In the genomic region with DNA sequence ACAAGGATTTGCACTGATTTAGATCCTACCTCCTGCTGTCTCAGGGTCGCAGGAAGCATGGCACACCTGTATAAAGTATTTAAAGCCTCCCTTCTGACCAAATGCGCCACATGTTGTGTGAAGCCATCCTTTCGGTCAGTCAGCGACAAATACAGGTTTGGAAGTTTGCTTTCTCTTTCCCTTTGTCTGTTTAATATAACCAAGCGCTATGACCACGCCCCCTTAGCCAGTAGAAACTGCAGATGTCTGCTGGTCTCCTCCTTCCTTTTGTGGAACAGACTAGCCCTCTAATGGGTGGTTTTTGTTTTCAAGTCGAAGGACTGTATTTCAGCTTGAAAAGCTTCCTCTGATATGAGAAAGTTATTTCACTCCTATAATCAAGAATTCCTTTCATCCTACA, we compare ENCODE assay signal across 9 mouse cellular contexts.
A peak's percentile ranks its signal among the peaks of the same experiment; 100 is the strongest.
DNase-seq lines count a peak whose midpoint lies in the region; ATAC-seq and TF ChIP-seq lines count a peak whose summit lies in the region.
"Had no signal": no experiment of that assay in that cellular context is flagged by ENCODE, and none has a peak within 500 bp of the region (broad histone marks: within the 10 kb centered on the region; RNA-seq: fewer than 3 reads in every experiment).

No protein-coding gene starts in this region.

- peaks cover 4% of the 10 kb centered on the region for H3K4me1 ChIP-seq in heart, adult 2 months (ENCODE audit: control insufficient read depth, insufficient read depth, low read length)
- H3K4me1 ChIP-seq in embryonic facial prominence, embryonic 14.5 days (ENCODE audit: control insufficient read depth, insufficient read depth, low read length): peaks cover 19% of the 10 kb centered on the region
- peaks cover 34% of the 10 kb centered on the region for H3K4me1 ChIP-seq in limb, embryonic 13.5 days

- no peaks in the 10 kb centered on the region for H3K9me3 ChIP-seq in embryonic facial prominence, embryonic 14.5 days (ENCODE audit: control insufficient read depth, low read length)
- no peaks in the 10 kb centered on the region for H3K9me3 ChIP-seq in limb, embryonic 13.5 days

- intact Hi-C loops in heart, adult 2 months (cut with DNase I): loop anchor here (10.0 kb wide), 1 partner anchor 240 kb away; no protein-coding TSS in a partner anchor

- TF ChIP-seq CTCF in heart, adult 2 months (IDR thresholded peaks at IDR 0.05): no peak

- 0 out of 2 replicates have a peak, but pooled peaks have one; percentile 22 for ATAC-seq in embryonic facial prominence, embryonic 14.5 days (ENCODE audit: low read depth)
- no peak for ATAC-seq in limb, embryonic 13.5 days (ENCODE audit: low FRiP score, low read depth)

- DNase-seq in heart, adult 11 months: peak; percentile 83
- DNase-seq in heart, adult 2 months: no peak
- peak; percentile 70 for DNase-seq in 416B (ENCODE audit: low read depth)
- peak; percentile 64 for DNase-seq in embryonic facial prominence, embryonic 14.5 days (ENCODE audit: low spot score)
- DNase-seq in layer of hippocampus, adult 9-11 months: no peak
- DNase-seq in cerebellum, postnatal 14 days: no peak
- no peak for DNase-seq in urinary bladder, postnatal 25 days (ENCODE audit: low spot score)

- no peaks in the 10 kb centered on the region for H3K27me3 ChIP-seq in heart, adult 2 months (ENCODE audit: control insufficient read depth, insufficient read depth, low read length)
- H3K27me3 ChIP-seq in embryonic facial prominence, embryonic 14.5 days (replicated peaks; ENCODE audit: control insufficient read depth, insufficient read depth, low read length): no peaks in the 10 kb centered on the region
- H3K27me3 ChIP-seq in limb, embryonic 13.5 days: no peaks in the 10 kb centered on the region
- H3K27me3 ChIP-seq: Patski had no signal

- H3K36me3 ChIP-seq in heart, adult 2 months (ENCODE audit: control insufficient read depth, insufficient read depth, low read length): no peaks in the 10 kb centered on the region
- no peaks in the 10 kb centered on the region for H3K36me3 ChIP-seq in embryonic facial prominence, embryonic 14.5 days (ENCODE audit: control insufficient read depth, insufficient read depth, low read length)
- H3K36me3 ChIP-seq in limb, embryonic 13.5 days: no peaks in the 10 kb centered on the region

- H3K9ac ChIP-seq in heart, adult 2 months (ENCODE audit: low read depth, low read length): no peak overlapping the region
- H3K9ac ChIP-seq in embryonic facial prominence, embryonic 14.5 days (ENCODE audit: low read depth, low read length): no peak overlapping the region
- H3K9ac ChIP-seq in limb, embryonic 13.5 days: no peak overlapping the region

- no peak for TF ChIP-seq POLR2A in heart, adult 2 months (IDR thresholded peaks at IDR 0.05; ENCODE audit: insufficient read depth, low read depth, low read length)

- H3K79me2 ChIP-seq in heart, adult 2 months (replicated peaks; ENCODE audit: control insufficient read depth, insufficient read depth, low read length): no peaks in the 10 kb centered on the region

- no peak for TF ChIP-seq EP300 in heart, adult 2 months (IDR thresholded peaks at IDR 0.05; ENCODE audit: insufficient read depth, low read depth, low read length)

- peak overlapping the region; percentile 41 for H3K4me2 ChIP-seq in embryonic facial prominence, embryonic 14.5 days (ENCODE audit: low read depth, low read length)
- 0 out of 2 replicates have a peak overlapping the region, but pooled peaks have one; percentile 14 for H3K4me2 ChIP-seq in limb, embryonic 13.5 days (replicated peaks)

- WGBS in heart, adult 2 months: 24% methylated on average over 7 of the region's 7 CpGs
- WGBS in embryonic facial prominence, embryonic 14.5 days: 45% methylated on average over 7 of the region's 7 CpGs
- 56% methylated on average over 7 of the region's 7 CpGs for WGBS in limb, embryonic 13.5 days

- H3K4me3 ChIP-seq in heart, adult 2 months: no peak overlapping the region
- H3K4me3 ChIP-seq in embryonic facial prominence, embryonic 14.5 days (ENCODE audit: low read depth, low read length): no peak overlapping the region
- no peak overlapping the region for H3K4me3 ChIP-seq in limb, embryonic 13.5 days

- H3K27ac ChIP-seq in heart, adult 2 months: no peak overlapping the region
- H3K27ac ChIP-seq in embryonic facial prominence, embryonic 14.5 days (replicated peaks; ENCODE audit: low read depth, low read length): peak overlapping the region; percentile 10; the same call in 1 of the 2 replicates
- peak overlapping the region; percentile 33; the same call in 1 of the 2 replicates for H3K27ac ChIP-seq in limb, embryonic 13.5 days

Comparison
In these comparisons a context has a peak if more than half of its experiments do, and no peak if none do; other contexts are left out.
1. DNase-seq: peak in heart, adult 11 months (single experiment), 416B (single experiment) and embryonic facial prominence, embryonic 14.5 days (single experiment); none in heart, adult 2 months (0 of 2), layer of hippocampus, adult 9-11 months (single experiment), cerebellum, postnatal 14 days (0 of 2) and urinary bladder, postnatal 25 days (single experiment).